Mouse (Mus musculus) limb, embryonic 14.5 days (tissue): ENCODE results near the gene Traf1. TPM values are rescaled to one million over a fixed set of nuclear protein-coding genes. Genes with fewer than 3 reads are reported as not detected.

Experiments
- ATAC-seq: fragments of 200-750 bp; cut with Nextera tagmentation; 2 replicates; pipeline ENCODE4 v1.8.0; 2017; ENCODE audit warnings: low read depth, moderate number of reproducible peaks, moderate TSS enrichment; ENCODE audit not compliant: low FRiP score
- DNase-seq: peaks from one replicate; pipeline ENCODE4 v3.0.0-alpha.2; 2015; ENCODE audit warnings: low spot score
- H3K27ac ChIP-seq: fragments of 300-500 bp; sonication (generic); replicated peaks from 2 replicates; pipeline ENCODE4 v1.5.1; 2014; ENCODE audit warnings: low read depth, mild to moderate bottlenecking, low read length, moderate library complexity, mixed read lengths
- H3K27me3 ChIP-seq: fragments of 300-500 bp; sonication (generic); 2 replicates; pipeline ENCODE4 v1.6.1; 2014; ENCODE audit warnings: low read length, mixed read lengths; ENCODE audit not compliant: control insufficient read depth, insufficient read depth
- H3K36me3 ChIP-seq: fragments of 300-500 bp; sonication (generic); 2 replicates; pipeline ENCODE4 v1.6.1; 2014; ENCODE audit warnings: mild to moderate bottlenecking, low read length, moderate library complexity, mixed read lengths; ENCODE audit not compliant: control insufficient read depth, insufficient read depth
- H3K4me1 ChIP-seq: fragments of 300-500 bp; sonication (generic); 2 replicates; pipeline ENCODE4 v1.6.1; 2014; ENCODE audit warnings: antibody characterized with exemption, low read length, mixed read lengths; ENCODE audit not compliant: control insufficient read depth, insufficient read depth
- H3K4me2 ChIP-seq: fragments of 300-500 bp; sonication (generic); replicated peaks from 2 replicates; pipeline ENCODE4 v1.6.1; 2014; ENCODE audit warnings: low read depth, mild to moderate bottlenecking, low read length, moderate library complexity; ENCODE audit not compliant: severe bottlenecking
- H3K4me3 ChIP-seq: fragments of 300-500 bp; sonication (generic); replicated peaks from 2 replicates; pipeline ENCODE4 v1.5.1; 2014; ENCODE audit warnings: low read length
- H3K9ac ChIP-seq: fragments of 300-500 bp; sonication (generic); 2 replicates; pipeline ENCODE4 v1.6.1; 2014; ENCODE audit warnings: mild to moderate bottlenecking, low read depth, low read length, moderate library complexity; ENCODE audit not compliant: severe bottlenecking
- H3K9me3 ChIP-seq: fragments of 300-500 bp; sonication (generic); 2 replicates; pipeline ENCODE4 v1.6.1; 2016; ENCODE audit warnings: low read length; ENCODE audit not compliant: control insufficient read depth
- POLR2A ChIP-seq: fragments of 200-500 bp; IDR thresholded peaks from 2 replicates; pipeline ENCODE4 v1.8.0; 2012; ENCODE audit warnings: inconsistent platforms, mild to moderate bottlenecking, moderate library complexity, borderline replicate concordance; ENCODE audit not compliant: insufficient read depth, insufficient read length; ENCODE audit errors: extremely low read depth
- WGBS: fragments of 180-500 bp; shearing (Covaris S2); extraction: QIAGEN DNeasy Blood & Tissue Kit; methylation state at CpG from one replicate; pipeline ENCODE4 v1.1.7; 2014; 5-methylcytosine and 5-hydroxymethylcytosine counted together
- polyA plus RNA-seq, 2 experiments: library from polyadenylated mRNA; depleted of rRNA in 1 of 2; stranded (reverse) in 1 of 2; unstranded in 1 of 2; fragments of >200 nt; fragmentation: Nextera tagmentation in 1 of 2; extraction: Ambion mirVana in 1 of 2; gene quantifications; 2 replicates each; pipeline versions ENCODE4 v1.2.1 to v1.2.3; 2012 to 2014

Gene Traf1
- polyA plus RNA-seq, 2 experiments, result 4.0 to 5.1 TPM

- 28% methylated on average over 11 of the region's 11 CpGs for WGBS
- Histone ChIP-seq H3K27ac (no peak overlapping the region), H3K9me3 (no peaks in the 10 kb centered on the region), H3K9ac (no peak overlapping the region), H3K27me3 (no peaks in the 10 kb centered on the region; the same call in 1 of the 2 replicates), H3K4me1 (peaks cover 37% of the 10 kb centered on the region), H3K4me2 (no peak overlapping the region), H3K4me3 (no peak overlapping the region), H3K36me3 (no peaks in the 10 kb centered on the region)
- ATAC-seq (no peak), DNase-seq (peak; percentile 35)
- TF ChIP-seq POLR2A, result no peak
Observed at GRCm38 (mm10) chr2:34941061-34941675, 20.4 kb downstream of the Traf1 start.

- H3K4me3 ChIP-seq, result no peak overlapping the region
- no peaks in the 10 kb centered on the region for H3K9me3 ChIP-seq
- ATAC-seq (no peak), DNase-seq (no peak)
- H3K27ac ChIP-seq, result no peak overlapping the region
- H3K9ac ChIP-seq, result no peak overlapping the region
- peaks cover 37% of the 10 kb centered on the region for H3K4me1 ChIP-seq
- H3K36me3 ChIP-seq, result no peaks in the 10 kb centered on the region
- no peaks in the 10 kb centered on the region; the same call in 1 of the 2 replicates for H3K27me3 ChIP-seq
- TF ChIP-seq POLR2A, result no peak
- H3K4me2 ChIP-seq, result no peak overlapping the region
- WGBS, result 74% methylated on average over 5 of the region's 5 CpGs
Observed at GRCm38 (mm10) chr2:34940246-34940645, 21.3 kb downstream of the Traf1 start.

- DNase-seq, result peak; percentile 75
- peak; percentile 86 for ATAC-seq
- Histone ChIP-seq H3K36me3 (no peaks in the 10 kb centered on the region), H3K4me1 (peaks cover 37% of the 10 kb centered on the region), H3K9me3 (no peaks in the 10 kb centered on the region), H3K9ac (no peak overlapping the region), H3K4me3 (no peak overlapping the region), H3K27ac (peak overlapping the region; percentile 48; the same call in 1 of the 2 replicates), H3K4me2 (no peak overlapping the region), H3K27me3 (no peaks in the 10 kb centered on the region; the same call in 1 of the 2 replicates)
- no peak for TF ChIP-seq POLR2A
- 50% methylated on average over 8 of the region's 8 CpGs for WGBS
Observed at GRCm38 (mm10) chr2:34938269-34939208, 23.0 kb downstream of the Traf1 start.

GRCm38 (mm10) chr2:34937460-34937859 lies 24.1 kb downstream of the Traf1 start:
- Histone ChIP-seq H3K4me3 (no peak overlapping the region), H3K27me3 (no peaks in the 10 kb centered on the region; the same call in 1 of the 2 replicates), H3K4me1 (peaks cover 37% of the 10 kb centered on the region), H3K27ac (no peak overlapping the region; the same call in 1 of the 2 replicates), H3K36me3 (no peaks in the 10 kb centered on the region), H3K4me2 (no peak overlapping the region), H3K9ac (no peak overlapping the region), H3K9me3 (no peaks in the 10 kb centered on the region)
- ATAC-seq (no peak), DNase-seq (no peak)
- 12% methylated on average over 5 of the region's 5 CpGs for WGBS
- no peak for TF ChIP-seq POLR2A

GRCm38 (mm10) chr2:34927320-34927719 lies 34.3 kb downstream of the Traf1 start:
- peaks cover 12% of the 10 kb centered on the region; the same call in 1 of the 2 replicates for H3K4me1 ChIP-seq
- WGBS, result 53% methylated on average over 5 of the region's 5 CpGs
- H3K9me3 ChIP-seq, result no peaks in the 10 kb centered on the region
- H3K27me3 ChIP-seq, result peaks cover 4% of the 10 kb centered on the region; the same call in 1 of the 2 replicates
- no peak overlapping the region for H3K9ac ChIP-seq
- no peak for ATAC-seq
- no peak overlapping the region for H3K4me3 ChIP-seq
- no peak overlapping the region for H3K27ac ChIP-seq
- H3K4me2 ChIP-seq, result no peak overlapping the region
- no peaks in the 10 kb centered on the region for H3K36me3 ChIP-seq
- no peak for TF ChIP-seq POLR2A
- DNase-seq, result no peak
